Mouse (Mus musculus) heart, adult 9 months (tissue): Measurements from ENCODE around the gene Elmo1.

Experiments
- DNase-seq, 2 experiments: peaks; one replicate each; pipeline ENCODE4 v3.0.0; 2022; ENCODE audit warnings: low spot score in 2 of 2

Gene Elmo1

DNA sequence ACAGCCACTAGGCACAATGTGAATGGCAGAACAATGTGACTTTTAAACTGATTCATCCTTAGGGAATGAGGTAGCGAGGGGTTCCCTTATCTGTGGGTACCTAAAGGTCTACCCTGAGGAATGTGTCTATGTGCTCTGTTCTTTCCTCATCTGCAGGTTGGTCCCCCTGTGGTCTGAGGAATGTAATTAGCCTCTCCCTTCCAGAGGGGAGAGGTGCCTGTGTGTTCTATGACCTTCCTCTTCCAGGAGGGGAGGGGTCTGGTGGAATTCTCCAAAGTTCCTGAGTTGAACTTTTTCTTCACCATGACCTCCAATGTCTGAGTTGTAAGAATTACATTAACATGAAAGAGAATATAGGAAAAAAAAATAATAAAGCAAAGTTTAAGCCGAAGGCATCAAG is 294.4 kb downstream of the Elmo1 start:
- DNase-seq = no peak

DNA sequence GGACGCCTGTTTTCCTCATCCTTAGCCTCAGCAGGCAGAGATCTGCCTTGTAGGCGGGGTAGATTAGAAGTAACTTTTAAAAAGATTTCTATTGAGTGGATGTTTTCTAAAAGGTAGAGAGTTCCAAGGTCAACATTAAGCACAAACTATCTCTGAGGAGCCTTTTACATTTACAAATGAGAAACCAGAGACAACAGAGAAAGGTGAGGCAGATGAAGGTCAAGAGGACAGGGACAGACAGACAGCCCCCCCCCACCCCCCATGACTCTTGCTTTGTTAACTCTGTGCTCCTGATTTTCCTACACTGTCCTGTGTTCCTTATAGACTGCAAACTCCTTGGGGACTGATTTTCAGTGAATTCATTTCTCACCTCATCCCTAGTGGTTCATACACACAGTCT is 295.0 kb downstream of the Elmo1 start:
- no peak for DNase-seq

DNA sequence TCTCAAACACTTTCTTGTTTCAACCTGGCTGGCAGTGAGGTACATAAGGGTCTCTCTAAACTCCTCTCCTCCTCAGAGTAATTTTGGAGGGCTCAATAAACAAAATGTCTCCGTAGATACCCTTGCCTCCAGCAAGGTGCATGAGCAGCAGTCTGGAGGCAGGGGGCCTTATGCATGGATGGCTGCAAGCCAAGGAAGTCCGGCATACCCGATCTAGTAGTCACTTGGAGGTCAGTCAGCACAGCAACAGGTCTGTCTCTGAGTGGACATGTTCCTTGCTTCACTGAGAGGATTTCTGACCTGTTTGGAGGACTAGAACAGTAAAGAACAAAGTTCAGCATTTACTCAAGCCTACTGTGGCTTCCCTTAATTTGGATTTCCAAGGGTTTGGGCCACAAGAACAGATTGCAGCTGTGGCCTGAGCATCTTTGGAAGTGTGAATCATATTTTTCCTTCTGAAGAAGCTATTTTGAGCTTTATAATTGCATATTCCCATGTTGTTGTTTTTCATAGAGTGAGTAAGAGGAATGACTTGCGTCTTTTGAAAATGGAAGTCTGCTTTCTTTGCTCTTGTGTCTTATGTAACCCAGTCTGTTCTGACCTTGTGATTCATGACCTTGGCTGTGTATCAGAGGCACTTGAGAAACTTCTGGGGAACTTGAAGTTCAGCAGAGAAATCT is 296.2 kb downstream of the Elmo1 start:
- peak; percentile 65 to 66 for DNase-seq

DNA sequence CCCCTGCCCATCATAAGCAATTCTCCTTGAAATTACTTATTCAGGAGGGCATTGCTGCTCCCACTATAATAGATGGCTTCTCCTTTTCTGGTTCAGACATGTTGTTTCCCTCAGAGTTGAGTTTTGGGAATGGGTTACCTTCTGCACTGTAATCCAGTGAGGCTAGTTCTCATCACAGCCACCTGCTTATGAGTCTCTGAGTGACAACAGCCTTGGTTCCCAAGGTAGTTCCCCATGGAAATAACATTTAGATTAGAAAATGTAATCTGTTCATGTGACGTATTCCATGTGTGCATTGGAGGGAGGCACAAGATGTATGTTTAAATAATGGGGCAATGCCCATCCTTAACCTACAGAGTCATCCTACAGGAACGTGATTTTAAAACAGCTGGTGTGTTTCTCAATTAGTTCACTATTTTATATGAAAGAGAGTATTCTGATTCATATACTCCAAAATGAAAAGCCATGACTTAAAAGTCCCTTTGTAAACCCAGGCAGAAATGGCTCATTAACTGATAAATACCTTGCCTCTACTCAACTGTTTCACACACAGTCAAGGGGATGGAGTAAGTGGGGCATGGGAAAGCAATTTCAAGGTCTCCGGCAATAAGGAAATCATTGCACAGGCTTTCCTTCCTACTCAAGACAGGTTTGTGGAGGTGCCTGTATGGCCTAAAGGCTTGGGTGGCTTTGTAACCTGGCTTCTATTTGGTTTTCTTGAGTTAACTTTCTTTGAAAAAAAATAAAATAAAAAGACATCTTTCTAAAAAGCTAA is 302.6 kb downstream of the Elmo1 start:
- DNase-seq = no peak

DNA sequence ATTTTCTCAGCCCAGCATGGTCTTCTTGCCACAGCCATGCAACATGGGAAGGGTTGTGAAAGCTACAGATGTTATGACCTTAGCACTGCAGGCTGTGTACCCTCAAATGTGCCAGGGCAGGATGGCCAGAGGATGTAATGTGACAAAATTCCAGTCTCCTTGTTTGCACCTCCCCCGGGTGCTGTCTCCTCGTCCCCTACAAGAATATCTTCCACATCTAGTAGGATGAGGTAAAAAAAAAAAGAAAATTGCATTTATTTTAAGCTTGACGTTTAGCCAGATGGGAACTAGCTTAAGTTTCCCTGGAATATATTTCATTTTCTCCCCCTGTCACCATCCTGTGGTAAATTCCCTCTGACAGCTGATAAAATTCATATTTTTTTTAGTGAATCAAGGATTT is 307.3 kb downstream of the Elmo1 start:
- no peak for DNase-seq

DNA sequence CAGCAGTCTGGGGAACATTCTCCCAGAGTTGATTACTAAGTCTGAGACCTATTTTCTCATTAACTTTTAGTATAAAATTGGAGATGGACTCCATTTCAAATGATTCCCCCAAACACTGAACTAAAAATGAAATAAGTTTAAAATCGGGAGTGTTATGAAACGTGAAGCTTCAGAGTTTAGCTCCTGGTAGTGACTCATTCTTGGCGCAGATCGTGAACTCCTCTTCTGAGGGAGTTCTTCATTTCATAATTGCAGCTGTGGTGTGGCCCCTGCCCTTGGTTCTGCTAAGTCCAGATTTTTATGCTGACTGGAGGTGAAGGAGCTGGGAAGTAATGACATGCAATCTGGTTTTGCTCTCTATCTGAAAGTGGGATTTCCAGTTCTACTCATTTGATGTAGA is 307.9 kb downstream of the Elmo1 start:
- peak; percentile 51 to 53 for DNase-seq

DNA sequence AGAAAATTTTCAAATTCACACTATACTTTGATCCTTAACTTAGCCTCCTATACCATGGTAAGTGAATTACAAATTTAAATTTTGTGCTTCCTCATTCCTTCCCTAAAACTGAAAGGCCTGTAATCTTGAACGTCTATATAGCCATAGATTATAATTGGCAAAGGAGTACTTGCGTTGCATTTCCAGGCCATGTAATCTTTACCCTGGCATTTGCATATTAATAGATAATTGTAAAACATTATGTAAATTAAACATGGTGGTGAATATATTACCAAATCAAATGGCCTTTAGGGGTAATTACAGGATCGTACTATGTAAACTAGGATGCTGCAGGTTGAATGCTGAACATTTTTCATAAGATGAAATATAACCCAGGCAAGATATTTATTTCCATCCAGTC is 314.1 kb downstream of the Elmo1 start:
- no peak for DNase-seq

DNA sequence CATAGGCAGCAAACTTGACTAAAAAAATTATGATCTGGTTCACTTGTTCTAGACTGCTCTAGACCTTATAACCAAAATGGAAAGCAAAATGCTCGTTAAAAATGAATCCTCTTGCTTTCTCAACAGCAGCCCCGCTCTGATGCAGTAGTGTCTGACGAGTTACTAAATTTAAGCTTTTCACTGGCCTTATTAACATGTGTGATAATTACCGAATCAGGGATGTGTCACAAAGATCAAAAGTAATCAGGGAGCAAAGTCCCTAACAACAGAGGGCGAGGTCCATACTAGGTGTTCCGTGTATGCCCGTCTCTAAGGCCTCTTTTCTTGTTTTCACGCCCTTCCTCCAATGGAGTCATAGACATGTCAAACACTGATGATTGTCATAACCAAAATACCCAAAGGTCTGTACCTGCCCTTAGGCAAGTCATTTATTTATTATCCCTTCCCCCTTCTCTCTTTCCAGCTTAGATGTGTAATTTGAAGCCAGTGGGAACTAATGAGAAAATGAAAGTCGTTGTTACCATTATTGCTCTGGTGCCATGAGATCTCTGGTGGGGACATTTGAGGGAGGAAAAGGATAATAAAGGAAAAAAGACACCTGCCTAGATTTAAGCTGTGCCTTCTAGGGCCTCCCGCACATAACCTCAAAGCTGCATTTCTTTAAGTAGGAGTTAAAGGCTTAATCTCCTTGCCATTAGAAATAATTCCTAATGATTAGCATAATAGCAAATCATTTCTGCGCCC is 316.2 kb downstream of the Elmo1 start:
- no peak for DNase-seq

DNA sequence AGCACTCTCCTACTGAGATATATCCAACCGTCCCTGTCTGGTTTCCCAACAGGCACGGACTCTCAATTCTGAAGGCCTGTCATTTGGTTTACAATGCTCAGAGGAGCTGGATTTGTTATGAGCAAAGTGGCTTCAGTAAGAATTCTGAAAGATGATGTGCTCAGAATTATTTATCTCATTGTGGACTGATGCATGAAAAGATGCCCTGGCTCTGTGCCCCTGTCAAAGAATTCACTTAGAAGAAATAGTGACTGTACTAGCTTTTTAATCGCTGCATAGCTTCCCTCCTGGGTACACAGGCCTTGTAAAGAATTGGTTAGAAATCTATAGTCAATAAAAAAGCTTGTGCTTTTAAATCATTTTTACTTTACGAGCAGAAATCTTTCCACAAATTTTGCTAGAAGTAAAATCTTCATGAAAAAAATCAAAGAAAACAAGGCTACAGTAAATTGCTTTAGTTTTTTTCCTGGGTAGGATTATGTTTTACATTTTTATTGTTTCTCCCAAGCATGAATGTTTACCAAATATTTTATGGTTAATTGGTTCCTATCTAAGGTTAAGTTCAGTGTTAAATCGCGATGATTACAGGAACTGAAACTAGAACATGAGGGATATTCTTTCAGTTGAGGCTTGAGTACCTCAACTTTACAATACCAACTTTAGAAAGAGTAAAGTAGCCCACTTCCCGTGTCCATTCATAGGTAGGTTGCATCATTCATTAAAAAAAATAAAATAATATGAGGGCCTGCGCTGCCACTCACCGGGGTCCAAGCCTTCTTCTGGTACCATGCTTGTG is 320.1 kb downstream of the Elmo1 start:
- DNase-seq = no peak

DNA sequence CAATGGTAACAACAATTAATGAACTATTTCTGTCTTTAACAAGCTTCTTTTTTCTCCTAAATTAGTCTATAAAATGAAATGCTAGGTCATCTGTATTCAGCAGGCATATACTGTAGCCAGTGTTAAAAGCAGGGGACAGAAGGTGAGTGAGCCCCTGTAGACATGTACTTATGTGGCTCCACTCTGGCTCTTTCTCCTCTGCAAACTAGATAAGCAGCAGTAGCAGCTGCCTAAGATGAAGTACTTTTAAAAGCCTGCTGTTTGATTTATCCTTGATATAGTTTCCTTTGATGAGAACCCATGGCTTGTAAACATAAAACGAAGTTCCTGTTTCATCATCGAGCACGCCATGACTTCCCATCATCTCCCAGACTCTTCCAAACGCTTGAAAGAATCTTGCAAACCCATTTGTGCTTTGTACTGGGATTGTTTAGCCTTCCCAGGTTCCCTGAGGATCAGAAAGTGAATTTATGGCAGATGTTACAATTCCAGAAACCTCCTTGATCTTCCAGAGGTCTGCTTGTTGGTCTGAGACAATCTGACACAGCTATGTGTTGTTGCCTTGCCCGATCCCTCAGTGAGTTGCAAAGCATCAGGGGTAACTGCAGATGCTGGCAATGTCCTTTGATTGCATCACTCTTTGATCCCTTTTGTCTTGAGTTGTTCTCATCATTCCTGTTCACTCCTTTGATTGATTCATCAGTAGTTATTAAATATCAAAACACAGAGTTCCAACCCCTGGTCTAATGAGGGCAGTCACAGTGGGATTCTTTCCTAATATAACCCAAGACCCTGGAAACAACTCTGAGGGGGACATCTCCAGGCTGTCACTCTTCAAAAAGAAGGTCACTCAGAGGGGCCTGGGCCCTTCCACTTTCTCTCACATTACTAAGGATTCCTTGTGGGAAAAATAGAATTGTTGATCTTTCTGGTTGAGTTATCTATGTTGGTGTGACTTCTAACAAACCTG is 326.6 kb downstream of the Elmo1 start:
- DNase-seq = no peak

DNA sequence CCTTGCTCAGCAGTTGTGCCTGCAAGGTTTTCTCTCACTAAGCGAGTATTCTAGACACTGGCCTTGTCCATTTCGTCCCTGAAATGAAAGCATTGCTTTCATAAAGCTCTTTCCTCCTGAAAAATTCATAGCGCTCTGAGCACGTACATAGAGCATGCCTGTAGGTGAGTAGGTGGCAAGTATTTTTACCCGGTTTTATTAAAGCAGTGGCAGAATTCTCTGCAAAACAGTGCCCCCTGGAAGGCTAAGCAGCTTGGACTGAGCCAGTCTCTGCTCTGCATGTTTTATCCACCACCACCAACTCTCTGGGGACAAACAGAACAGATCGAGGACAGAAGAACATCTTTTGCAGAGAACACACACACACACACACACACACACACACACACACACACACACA is 340.6 kb downstream of the Elmo1 start:
- no peak for DNase-seq

DNA sequence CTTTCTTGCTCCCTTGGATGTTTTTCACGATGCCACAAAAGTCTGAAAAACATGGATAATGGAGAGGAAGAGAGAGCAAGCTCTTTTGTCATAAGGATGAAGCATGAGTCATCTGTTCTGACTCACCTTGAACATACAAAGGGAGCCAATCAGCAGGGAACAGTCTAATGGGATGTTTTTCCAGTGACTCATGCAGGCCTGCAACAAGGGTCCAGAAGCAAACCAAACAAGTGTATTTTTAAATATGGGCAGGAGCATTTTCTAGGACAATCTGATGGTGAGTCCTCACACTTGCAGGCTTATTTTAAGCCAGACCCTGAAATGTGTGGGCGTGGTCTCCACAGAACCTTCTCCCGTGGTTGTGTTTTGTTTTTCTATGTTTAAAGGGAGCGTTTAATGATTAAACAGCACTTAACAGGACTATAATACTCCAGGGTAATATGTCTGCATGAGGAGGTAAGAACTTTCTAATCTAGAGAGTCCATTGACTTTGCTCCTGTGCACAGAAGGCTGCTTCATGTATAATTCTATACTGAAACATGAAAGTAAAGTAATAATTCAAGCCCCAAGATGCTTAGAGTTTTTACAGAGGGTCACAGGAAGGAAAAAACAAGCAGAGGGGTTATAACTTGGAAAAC is 342.9 kb downstream of the Elmo1 start:
- DNase-seq = peak; percentile 20 to 38

DNA sequence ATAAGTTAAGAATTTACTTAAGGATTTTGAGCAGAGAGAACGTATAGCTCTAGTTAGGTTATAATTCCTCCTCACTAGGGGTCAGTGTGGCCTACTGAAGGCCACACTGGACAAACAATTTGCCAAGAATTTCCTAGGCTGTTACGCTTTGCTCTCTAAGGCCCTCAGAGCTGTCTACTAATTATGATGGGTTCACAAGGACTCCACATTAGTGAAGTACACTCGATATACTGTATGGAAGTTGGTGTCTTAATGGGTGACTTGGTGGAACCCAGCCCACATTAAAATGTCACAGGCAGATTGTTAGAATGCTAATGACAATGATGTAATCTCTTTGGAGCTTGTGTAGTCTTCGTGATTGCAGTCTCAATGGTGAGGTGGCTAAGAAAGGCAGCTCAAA is 343.7 kb downstream of the Elmo1 start:
- no peak for DNase-seq

DNA sequence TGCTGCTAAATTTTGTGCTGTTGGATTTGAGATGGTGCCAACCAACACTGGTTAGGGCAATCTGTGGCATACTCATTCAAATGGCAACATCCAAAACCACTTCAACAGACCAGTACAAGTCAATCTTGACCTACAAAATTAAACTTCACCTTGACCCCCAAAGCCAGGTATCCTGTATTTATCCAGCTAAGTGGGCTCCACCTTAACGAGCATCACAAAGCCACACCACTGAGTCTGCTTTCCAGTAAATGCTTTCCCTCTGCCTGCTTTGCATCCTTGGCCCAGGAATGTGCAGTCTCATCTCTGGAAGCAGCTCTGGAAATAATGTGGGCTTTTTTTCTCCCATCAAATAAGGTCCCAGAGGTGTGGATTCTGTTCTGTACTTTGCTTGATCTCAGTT is 349.1 kb downstream of the Elmo1 start:
- DNase-seq = no peak

DNA sequence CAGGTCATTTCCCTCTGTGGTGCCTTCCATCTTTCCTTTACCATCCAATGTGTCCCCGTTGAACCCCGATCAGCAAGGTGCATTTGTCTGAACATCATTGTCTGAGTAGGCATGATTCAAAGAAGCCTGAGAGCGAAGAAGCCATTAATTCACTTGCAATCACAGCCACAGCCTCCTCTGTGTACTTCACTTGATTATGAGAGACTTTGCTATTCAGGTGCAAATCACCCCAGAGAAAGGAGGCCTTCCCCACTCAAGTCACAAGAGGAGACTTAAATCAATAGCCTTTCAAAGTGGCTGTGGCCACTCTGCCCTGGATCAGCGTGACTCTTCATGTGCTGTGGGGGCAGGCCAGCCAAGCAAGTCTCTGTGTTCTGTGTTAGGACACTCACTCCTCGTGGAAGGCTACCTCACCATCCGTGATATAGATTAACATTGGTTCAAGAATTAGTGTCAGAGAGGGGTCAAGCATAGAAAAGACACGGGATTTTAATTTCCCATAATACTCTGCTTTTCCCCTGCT is 360.5 kb downstream of the Elmo1 start:
- no peak for DNase-seq

DNA sequence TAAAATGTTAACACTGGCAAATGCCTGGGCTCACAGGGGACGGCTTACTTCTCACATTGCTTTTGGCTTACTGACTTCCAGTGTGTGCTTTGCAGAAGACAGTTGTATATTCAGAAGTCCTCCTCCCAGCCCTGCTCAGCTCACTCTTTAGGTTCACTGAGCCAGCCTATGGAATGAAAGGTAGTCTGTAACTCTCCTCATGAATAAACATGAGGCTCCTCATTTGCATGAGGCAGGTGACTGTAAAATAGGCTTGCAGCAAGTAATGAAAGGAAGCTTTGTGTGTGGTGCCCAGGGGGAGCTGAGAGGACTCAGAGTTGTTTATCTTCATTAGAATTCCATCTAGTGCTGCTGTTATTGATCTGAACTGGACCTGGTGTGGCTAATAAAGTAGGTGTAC is 364.0 kb downstream of the Elmo1 start:
- no peak for DNase-seq

DNA sequence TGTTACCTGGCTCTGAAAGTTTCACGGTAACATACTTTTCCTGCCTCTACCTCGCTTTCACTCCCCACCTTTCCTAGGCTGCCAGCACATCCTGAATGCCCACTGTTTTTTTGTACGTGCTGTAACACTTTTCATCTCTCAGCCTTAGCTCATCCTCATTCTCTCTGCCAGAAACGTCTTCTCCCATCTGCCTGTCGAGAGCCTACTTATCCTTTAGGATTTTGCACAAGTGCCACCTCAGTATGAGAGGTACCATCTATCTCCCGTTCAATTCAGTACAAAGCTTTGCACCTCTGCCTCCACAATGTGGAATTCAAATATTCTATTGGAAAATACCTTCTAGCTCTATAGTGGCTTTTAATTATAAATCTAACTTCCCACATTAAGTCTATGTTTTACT is 369.7 kb downstream of the Elmo1 start:
- DNase-seq = no peak

DNA sequence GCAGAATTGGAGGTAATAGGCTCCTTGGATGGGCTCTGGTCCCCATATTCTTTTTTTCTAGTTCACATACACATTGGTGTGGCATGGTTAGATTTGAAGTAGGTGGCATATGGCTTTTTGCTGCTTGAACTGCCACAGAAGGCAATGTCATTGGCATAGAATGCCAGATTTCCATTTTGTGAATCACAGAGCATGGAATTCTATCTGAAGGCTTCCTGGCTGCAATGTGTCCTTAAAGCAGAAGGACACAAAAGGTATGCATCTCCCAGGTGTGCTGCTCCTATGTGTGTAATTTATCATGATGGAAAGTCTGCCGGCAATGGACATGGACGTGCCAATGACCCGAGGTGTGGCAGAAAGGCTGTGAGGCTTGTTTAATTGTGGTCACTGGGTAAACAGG is 371.2 kb downstream of the Elmo1 start:
- DNase-seq = no peak

DNA sequence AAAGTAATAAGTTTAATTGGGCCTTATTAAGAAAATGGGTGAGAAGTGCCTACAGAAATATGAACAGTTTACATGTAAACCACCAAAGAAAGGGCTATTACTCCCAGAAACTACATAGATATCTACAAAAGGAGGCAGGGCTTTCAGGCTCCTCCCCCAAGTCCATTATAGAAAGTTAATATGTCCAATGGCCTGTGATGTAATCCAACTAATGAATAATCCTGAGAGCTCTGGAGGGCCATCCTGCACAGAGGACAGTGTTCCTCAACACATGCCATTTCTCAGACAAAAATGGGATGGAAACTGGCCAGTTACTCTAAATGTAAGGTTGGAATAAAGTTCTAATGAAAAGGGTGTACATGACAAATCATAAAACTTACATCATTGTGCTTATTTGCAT is 373.8 kb downstream of the Elmo1 start:
- DNase-seq = no peak

DNA sequence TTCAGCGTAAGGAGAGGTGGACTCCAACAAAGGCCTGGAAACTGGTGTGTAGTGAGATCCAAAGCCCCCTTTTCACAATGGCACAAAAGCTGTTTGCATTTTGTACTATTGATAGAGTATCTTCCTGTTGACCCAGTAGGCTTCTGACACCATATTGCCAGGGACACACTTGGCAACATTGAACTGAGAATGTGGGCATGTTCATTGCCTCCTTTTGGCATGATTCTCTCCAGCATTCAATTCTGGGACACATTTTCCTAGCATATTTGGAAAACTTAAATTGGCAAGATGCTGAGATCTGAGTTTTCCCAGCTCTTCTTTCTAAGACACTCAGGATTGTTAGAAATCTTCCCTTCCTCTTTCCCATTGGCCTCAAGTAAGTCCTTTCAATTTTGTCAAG is 377.0 kb downstream of the Elmo1 start:
- DNase-seq = no peak
